In the genomic region with DNA sequence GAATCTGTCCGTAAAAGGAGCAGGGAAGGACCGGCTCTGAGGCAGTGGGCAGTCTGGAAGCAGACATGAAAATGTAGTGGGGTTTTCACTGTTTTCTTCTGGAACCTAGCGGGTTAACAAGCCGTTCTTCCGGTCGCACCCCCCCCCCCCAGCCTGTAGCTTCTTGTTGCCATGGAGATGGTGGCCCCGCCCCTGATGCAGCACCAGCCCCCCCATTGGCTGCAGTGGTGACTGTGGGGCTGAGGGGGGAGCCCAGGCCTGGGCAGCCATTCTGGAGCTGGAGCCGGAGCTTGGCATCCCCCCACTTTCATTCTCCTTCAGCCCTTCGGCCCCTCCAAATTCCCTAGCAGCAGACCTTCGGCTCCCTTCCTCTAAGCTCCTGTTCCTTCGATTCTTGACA, we compare ENCODE assay signal across 7 mouse cellular contexts. TPM values are rescaled to one million over a fixed set of nuclear protein-coding genes. Genes with fewer than 3 reads are reported as not detected.
DNase-seq lines count a peak whose midpoint lies in the region; ATAC-seq lines count a peak whose summit lies in the region.

No protein-coding gene starts in this region.

- H3K27me3 ChIP-seq in intestine, embryonic 15.5 days (replicated peaks): no peaks in the 10 kb centered on the region
- no peaks in the 10 kb centered on the region; the same call in 1 of the 2 replicates for H3K27me3 ChIP-seq in limb, embryonic 12.5 days
- H3K27me3 ChIP-seq in midbrain, embryonic 13.5 days: no peaks in the 10 kb centered on the region

- no peaks in the 10 kb centered on the region for H3K9me3 ChIP-seq in intestine, embryonic 15.5 days
- H3K9me3 ChIP-seq in limb, embryonic 12.5 days: no peaks in the 10 kb centered on the region
- no peaks in the 10 kb centered on the region for H3K9me3 ChIP-seq in midbrain, embryonic 13.5 days

- peak overlapping the region; percentile 58 for H3K4me2 ChIP-seq in intestine, embryonic 15.5 days (replicated peaks)
- H3K4me2 ChIP-seq in limb, embryonic 12.5 days: peak overlapping the region; percentile 92
- peak overlapping the region; percentile 88 for H3K4me2 ChIP-seq in midbrain, embryonic 13.5 days (replicated peaks)

- peak; percentile 21; the same call in 1 of the 2 replicates for ATAC-seq in intestine, embryonic 15.5 days
- ATAC-seq in limb, embryonic 12.5 days (ENCODE audit: insufficient number of reproducible peaks, insufficient read depth, low FRiP score, low TSS enrichment, low read depth): peak; percentile 41
- ATAC-seq in midbrain, embryonic 13.5 days: peak; percentile 67

- H3K4me3 ChIP-seq in intestine, embryonic 15.5 days (replicated peaks): peak overlapping the region; percentile 28
- H3K4me3 ChIP-seq in limb, embryonic 12.5 days (replicated peaks): peak overlapping the region; percentile 46
- peak overlapping the region; percentile 74 for H3K4me3 ChIP-seq in midbrain, embryonic 13.5 days (replicated peaks)

- peak overlapping the region; percentile 2; the same call in 1 of the 2 replicates for H3K9ac ChIP-seq in intestine, embryonic 15.5 days
- peak overlapping the region; percentile 66 for H3K9ac ChIP-seq in limb, embryonic 12.5 days (replicated peaks)
- peak overlapping the region; percentile 92 for H3K9ac ChIP-seq in midbrain, embryonic 13.5 days (replicated peaks)

- H3K36me3 ChIP-seq in intestine, embryonic 15.5 days: 0 out of 2 replicates have a peak, but pooled peaks cover 3% of the 10 kb centered on the region
- H3K36me3 ChIP-seq in limb, embryonic 12.5 days: peaks cover 19% of the 10 kb centered on the region
- H3K36me3 ChIP-seq in midbrain, embryonic 13.5 days: peaks cover 20% of the 10 kb centered on the region

- H3K27ac ChIP-seq in intestine, embryonic 15.5 days: no peak overlapping the region
- H3K27ac ChIP-seq in limb, embryonic 12.5 days: peak overlapping the region; percentile 81
- peak overlapping the region; percentile 83 for H3K27ac ChIP-seq in midbrain, embryonic 13.5 days

- H3K4me1 ChIP-seq in intestine, embryonic 15.5 days (replicated peaks): peaks cover 61% of the 10 kb centered on the region
- H3K4me1 ChIP-seq in limb, embryonic 12.5 days (replicated peaks): peaks cover 66% of the 10 kb centered on the region
- H3K4me1 ChIP-seq in midbrain, embryonic 13.5 days (replicated peaks): peaks cover 75% of the 10 kb centered on the region

- 3% methylated on average over 10 of the region's 11 CpGs for WGBS in intestine, embryonic 15.5 days
- under 1% methylated on average over 10 of the region's 11 CpGs for WGBS in limb, embryonic 12.5 days
- WGBS in midbrain, embryonic 13.5 days: 0% methylated on average over 11 of the region's 11 CpGs

- intact Hi-C loops in gastrocnemius, postnatal 14 days (cut with DNase I; ENCODE audit: low total_unique reads): no loop called here

- DNase-seq in Muller cell, postnatal 12 days (ENCODE audit: inconsistent ontology term): peak; percentile 88
- DNase-seq in cerebellum, postnatal 10 days: peak; percentile 85 to 89
- DNase-seq in gastrocnemius, postnatal 14 days: peak; percentile 83
- peak; percentile 69 to 71 for DNase-seq in spleen, adult 18-20 months

RNA-seq across cellular contexts. Expression of gene Syngap1, which starts 10.4 kb away (rescaled TPM):
- 1 to 10 TPM; 5.8 to 6.1 TPM for total RNA-seq in gastrocnemius, postnatal 14 days (2021)
- 1.2 and 1.6 TPM in 2 replicates for polyA plus RNA-seq in intestine, embryonic 15.5 days (2015; fragmentation: Nextera tagmentation; extraction: Ambion mirVana)
- polyA plus RNA-seq in limb, embryonic 12.5 days (2016; fragmentation: Nextera tagmentation; extraction: Ambion mirVana): 3.4 and 4.0 TPM in 2 replicates
- polyA plus RNA-seq in midbrain, embryonic 13.5 days (2015; fragmentation: Nextera tagmentation; extraction: Ambion mirVana): 5.0 and 6.2 TPM in 2 replicates

RNA-seq across cellular contexts. Expression of gene Cuta, which starts 12.0 kb away (rescaled TPM):
- total RNA-seq in gastrocnemius, postnatal 14 days (2021): 100 to 1,000 TPM in 1 of 2 experiments, 10 to 100 TPM in 1; 87.0 to 102 TPM
- 246 and 261 TPM in 2 replicates for polyA plus RNA-seq in intestine, embryonic 15.5 days (2015; fragmentation: Nextera tagmentation; extraction: Ambion mirVana)
- 173 and 188 TPM in 2 replicates for polyA plus RNA-seq in limb, embryonic 12.5 days (2016; fragmentation: Nextera tagmentation; extraction: Ambion mirVana)
- polyA plus RNA-seq in midbrain, embryonic 13.5 days (2015; fragmentation: Nextera tagmentation; extraction: Ambion mirVana): 145 and 148 TPM in 2 replicates

RNA-seq across cellular contexts. Expression of gene Phf1, which starts 18.6 kb away (rescaled TPM):
- 1 to 10 TPM; 4.1 TPM for total RNA-seq in gastrocnemius, postnatal 14 days (2021)
- polyA plus RNA-seq in intestine, embryonic 15.5 days (2015; fragmentation: Nextera tagmentation; extraction: Ambion mirVana): 6.6 and 6.9 TPM in 2 replicates
- polyA plus RNA-seq in limb, embryonic 12.5 days (2016; fragmentation: Nextera tagmentation; extraction: Ambion mirVana): 10.7 and 12.5 TPM in 2 replicates
- polyA plus RNA-seq in midbrain, embryonic 13.5 days (2015; fragmentation: Nextera tagmentation; extraction: Ambion mirVana): 13.6 and 17.7 TPM in 2 replicates

RNA-seq across cellular contexts. Expression of gene Zbtb9, which starts 21.6 kb away (rescaled TPM):
- total RNA-seq in gastrocnemius, postnatal 14 days (2021): 1 to 10 TPM; 1.6 to 2.6 TPM
- 14.0 and 14.2 TPM in 2 replicates for polyA plus RNA-seq in intestine, embryonic 15.5 days (2015; fragmentation: Nextera tagmentation; extraction: Ambion mirVana)
- polyA plus RNA-seq in limb, embryonic 12.5 days (2016; fragmentation: Nextera tagmentation; extraction: Ambion mirVana): 15.8 and 17.8 TPM in 2 replicates
- 18.9 and 20.8 TPM in 2 replicates for polyA plus RNA-seq in midbrain, embryonic 13.5 days (2015; fragmentation: Nextera tagmentation; extraction: Ambion mirVana)

RNA-seq across cellular contexts. Expression of gene Kifc5b, which starts 34.5 kb away (rescaled TPM):
- 1 to 10 TPM in 1 of 2 experiments, under 1 TPM in 1; 1.00 to 1.0 TPM for total RNA-seq in gastrocnemius, postnatal 14 days (2021)
- 5.1 and 6.5 TPM in 2 replicates for polyA plus RNA-seq in intestine, embryonic 15.5 days (2015; fragmentation: Nextera tagmentation; extraction: Ambion mirVana)
- polyA plus RNA-seq in limb, embryonic 12.5 days (2016; fragmentation: Nextera tagmentation; extraction: Ambion mirVana): 9.5 and 10.5 TPM in 2 replicates
- 4.2 and 4.4 TPM in 2 replicates for polyA plus RNA-seq in midbrain, embryonic 13.5 days (2015; fragmentation: Nextera tagmentation; extraction: Ambion mirVana)

Comparison
In these comparisons a context has a peak if more than half of its experiments do, and no peak if none do; other contexts are left out.
1. H3K9ac ChIP-seq: peak in every context shown above with its lines; median percentile 92 in midbrain, embryonic 13.5 days; 66 in limb, embryonic 12.5 days; 2 in intestine, embryonic 15.5 days.